Mouse (Mus musculus) A20 (cell line): ENCODE data around the gene Uqcr11.

Source experiments
- DNase-seq: peaks from one replicate; pipeline ENCODE4 v3.0.0-alpha.2; 2011; ENCODE audit warnings: low read depth, low spot score

The Uqcr11 gene

GRCm38 (mm10) chr10:80376160-80376559 lies 30.5 kb downstream of the Uqcr11 start:
- peak; percentile 92 for DNase-seq

GRCm38 (mm10) chr10:80374063-80374462 lies 32.6 kb downstream of the Uqcr11 start:
- peak; percentile 88 for DNase-seq

DNA sequence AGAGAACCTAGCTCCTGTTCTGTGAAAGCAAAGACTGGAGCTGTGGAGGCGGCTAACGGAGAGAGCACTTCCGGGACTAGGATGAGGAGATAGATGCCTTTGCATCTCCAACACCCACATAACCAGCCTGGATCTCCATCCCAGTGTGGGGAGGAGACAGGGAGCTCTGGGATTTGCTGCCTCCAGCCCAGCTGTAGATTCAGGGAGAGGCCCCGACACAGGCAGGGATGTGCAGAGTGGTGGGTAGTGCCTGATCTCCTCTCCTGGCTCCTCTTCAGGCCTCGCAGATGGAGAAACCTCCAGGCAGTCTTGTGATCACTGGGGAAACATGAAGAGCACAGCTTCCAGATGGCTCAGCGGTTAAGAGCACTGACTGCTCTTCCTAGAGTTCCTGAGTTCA lies 33.9 kb downstream of the Uqcr11 start:
- no peak for DNase-seq

DNA sequence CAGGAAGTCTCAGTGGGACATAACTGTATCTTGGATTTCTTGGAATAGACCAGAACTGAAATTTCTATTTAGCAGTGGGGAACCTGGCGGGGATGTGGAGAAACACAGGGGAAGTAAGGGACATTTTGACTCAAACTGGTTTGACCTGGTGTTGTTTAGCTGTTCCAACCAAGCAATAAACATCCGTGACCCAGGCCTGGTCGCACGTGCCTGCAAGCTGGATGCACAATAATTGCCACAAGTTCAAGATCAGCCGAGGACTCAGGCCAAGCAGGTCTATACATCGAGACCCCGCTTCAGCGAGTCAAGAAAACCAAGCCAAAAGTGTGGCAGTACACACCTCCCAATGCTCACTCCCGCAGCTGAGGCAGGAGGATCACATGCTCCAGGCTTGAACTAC lies 34.6 kb downstream of the Uqcr11 start:
- DNase-seq, result no peak

DNA sequence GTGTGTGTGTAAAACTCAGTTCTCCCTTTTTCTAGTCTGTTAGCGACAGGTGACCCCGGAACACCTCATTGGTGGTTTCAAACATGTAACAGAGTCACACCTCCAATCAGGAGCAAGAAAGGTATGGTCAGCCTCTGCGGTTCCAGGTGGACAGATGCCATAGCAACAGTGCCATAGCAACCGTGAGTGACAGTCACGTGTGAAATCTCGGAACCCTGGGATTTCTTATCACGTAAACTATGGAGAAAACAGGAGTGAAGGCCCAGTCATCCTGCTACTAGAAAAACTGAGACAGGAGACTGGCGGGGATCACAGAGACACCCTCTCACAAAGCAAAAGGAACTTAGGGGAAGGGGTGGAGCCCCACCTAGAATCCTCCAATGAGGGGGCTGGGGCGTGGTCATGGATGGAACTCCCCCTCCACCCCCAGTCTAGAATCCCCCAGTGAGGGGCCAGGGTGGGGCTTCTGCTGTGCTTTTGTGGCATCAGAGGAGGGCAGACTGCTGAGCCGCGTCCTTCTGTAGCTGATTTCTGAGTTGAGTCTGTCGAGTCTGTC lies 35.1 kb downstream of the Uqcr11 start:
- DNase-seq, result peak; percentile 97

DNA sequence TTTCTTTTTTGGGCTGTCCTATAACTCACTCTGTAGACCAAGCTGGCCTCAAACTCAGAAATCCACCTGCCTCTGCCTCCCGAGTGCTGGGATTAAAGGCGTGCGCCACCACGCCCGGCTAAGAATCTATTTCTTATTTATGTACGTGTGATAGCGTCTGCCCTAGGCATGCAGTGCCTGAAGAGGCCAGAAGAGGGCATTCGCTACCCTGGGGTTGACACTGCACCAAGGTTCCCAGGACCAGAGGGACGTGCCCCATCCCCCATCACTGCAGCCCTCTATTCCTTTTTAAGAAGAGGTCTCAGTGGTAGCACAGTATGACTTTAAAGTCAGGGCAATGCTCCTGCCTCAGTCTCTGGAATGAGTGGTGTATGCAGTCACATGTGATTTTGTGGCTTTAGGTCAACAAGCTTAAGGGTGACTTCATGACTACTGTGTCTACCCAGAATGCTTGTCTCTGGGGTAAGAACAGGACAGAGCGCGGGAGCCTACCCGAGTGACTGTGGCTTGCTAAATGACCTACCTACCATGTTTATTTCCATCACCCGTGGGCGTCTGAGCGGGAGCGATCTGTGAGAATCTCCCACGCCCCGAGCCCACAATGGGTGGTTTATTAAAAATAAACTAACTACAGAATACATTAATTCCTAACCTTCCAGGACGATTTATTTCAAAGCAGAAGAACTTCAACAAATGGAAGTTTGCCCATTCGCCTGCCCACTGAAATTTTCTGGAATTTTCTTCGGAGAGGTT lies 36.5 kb downstream of the Uqcr11 start:
- peak; percentile 76 for DNase-seq

GRCm38 (mm10) chr10:80368392-80368791 lies 38.2 kb downstream of the Uqcr11 start:
- DNase-seq, result no peak

GRCm38 (mm10) chr10:80367954-80368353 lies 38.7 kb downstream of the Uqcr11 start:
- no peak for DNase-seq

GRCm38 (mm10) chr10:80365736-80366135 lies 40.9 kb downstream of the Uqcr11 start:
- DNase-seq, result no peak

GRCm38 (mm10) chr10:80363734-80364133 lies 42.9 kb downstream of the Uqcr11 start:
- no peak for DNase-seq

- DNase-seq, result peak; percentile 32
Measured at GRCm38 (mm10) chr10:80357994-80358639, 48.5 kb downstream of the Uqcr11 start.

- DNase-seq, result no peak
Measured at GRCm38 (mm10) chr10:80357336-80357735, 49.3 kb downstream of the Uqcr11 start.

- no peak for DNase-seq
Measured at GRCm38 (mm10) chr10:80356737-80357136, 49.9 kb downstream of the Uqcr11 start.

- no peak for DNase-seq
Measured at GRCm38 (mm10) chr10:80356001-80356682, 50.5 kb downstream of the Uqcr11 start, which contains the start of gene Plk5. TSS of gene Plk5 (plus strand) at chr10:80356459.

DNA sequence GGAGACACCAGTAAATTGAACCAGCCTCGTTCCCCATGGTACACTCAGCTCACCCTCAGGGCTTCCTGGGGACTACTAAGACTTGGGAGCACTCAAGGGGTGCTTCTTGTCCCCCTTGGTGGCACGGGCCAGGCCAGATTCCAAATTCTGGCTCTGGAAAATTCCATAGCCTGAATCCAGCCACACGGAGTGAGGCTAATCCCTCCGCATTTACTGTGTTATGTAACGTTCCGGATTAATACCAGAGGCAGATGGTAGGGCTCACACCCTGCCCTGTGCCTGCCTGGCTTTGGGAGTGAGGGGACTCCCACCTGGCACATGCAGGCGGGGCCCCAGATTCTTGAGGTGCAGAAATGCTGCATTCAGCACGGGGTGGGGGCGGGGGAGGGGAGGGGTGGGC lies 51.2 kb downstream of the Uqcr11 start:
- DNase-seq, result no peak
